ENCODE assay signal across 9 mouse cellular contexts in genomic region chr5:116116567-116116966, GRCm38 (mm10). TPM values are rescaled to one million over a fixed set of nuclear protein-coding genes. Genes with fewer than 3 reads are reported as not detected.
A peak's percentile ranks its signal among the peaks of the same experiment; 100 is the strongest.
DNase-seq lines count a peak whose midpoint lies in the region; ATAC-seq and TF ChIP-seq lines count a peak whose summit lies in the region.
"Had no signal": no experiment of that assay in that cellular context is flagged by ENCODE, and none has a peak within 500 bp of the region (broad histone marks: within the 10 kb centered on the region; RNA-seq: fewer than 3 reads in every experiment).

No protein-coding gene starts in this region.

- DNase-seq in intestine, embryonic 14.5 days (ENCODE audit: low spot score), result peak; percentile 79
- peak; percentile 2 for DNase-seq in CH12.LX (ENCODE audit: extremely low read depth)
- DNase-seq in adrenal gland, postnatal 4 days (ENCODE audit: low spot score in 2 of 2), result peak; percentile 12 to 14
- DNase-seq in embryonic facial prominence, embryonic 14.5 days (ENCODE audit: low spot score), result peak; percentile 13
- peak; percentile 7 to 38 for DNase-seq in left cerebral cortex, adult 18-20 months (ENCODE audit: low spot score in 2 of 2)
- DNase-seq in naive thymus-derived CD4-positive, alpha-beta T cell, adult 2 months (ENCODE audit: low read depth), result peak; percentile 82

- H3K9ac ChIP-seq in intestine, embryonic 14.5 days (ENCODE audit: low read length), result no peak overlapping the region
- H3K9ac ChIP-seq in intestine, embryonic 16.5 days (ENCODE audit: low read depth, low read length), result no peak overlapping the region
- H3K9ac ChIP-seq in CH12.LX (ENCODE audit: insufficient read depth, low read depth), result no peak overlapping the region
- H3K9ac ChIP-seq in embryonic facial prominence, embryonic 14.5 days (ENCODE audit: low read depth, low read length), result no peak overlapping the region

- no peak overlapping the region for H3K4me2 ChIP-seq in intestine, embryonic 14.5 days (ENCODE audit: low read length)
- no peak overlapping the region for H3K4me2 ChIP-seq in intestine, embryonic 16.5 days (ENCODE audit: low read depth, low read length)
- H3K4me2 ChIP-seq in CH12.LX (ENCODE audit: insufficient read depth, low read depth, poor library complexity, severe bottlenecking), result no peak overlapping the region
- H3K4me2 ChIP-seq in embryonic facial prominence, embryonic 14.5 days (ENCODE audit: low read depth, low read length), result no peak overlapping the region

- TF ChIP-seq RAD21 in CH12.LX (IDR thresholded peaks at IDR 0.05; ENCODE audit: low read depth, low read length), result no peak; the same call in 1 of the 2 replicates

- H3K36me3 ChIP-seq in intestine, embryonic 14.5 days (ENCODE audit: control insufficient read depth, insufficient read depth, low read length), result no peaks in the 10 kb centered on the region
- H3K36me3 ChIP-seq in intestine, embryonic 16.5 days (ENCODE audit: control insufficient read depth, insufficient read depth, low read length), result no peaks in the 10 kb centered on the region
- H3K36me3 ChIP-seq in CH12.LX (replicated peaks in 1 of 2; ENCODE audit: control insufficient read depth in 1 of 2, insufficient read depth in 1 of 2, low read length in 1 of 2), result no peaks in the 10 kb centered on the region
- H3K36me3 ChIP-seq in embryonic facial prominence, embryonic 14.5 days (ENCODE audit: control insufficient read depth, insufficient read depth, low read length), result no peaks in the 10 kb centered on the region

- H3K4me1 ChIP-seq in intestine, embryonic 14.5 days (replicated peaks; ENCODE audit: control insufficient read depth, insufficient read depth, low read length), result no peaks in the 10 kb centered on the region
- H3K4me1 ChIP-seq in intestine, embryonic 16.5 days (ENCODE audit: control insufficient read depth, insufficient read depth, low read length), result no peaks in the 10 kb centered on the region
- H3K4me1 ChIP-seq in CH12.LX (ENCODE audit: control insufficient read depth in 1 of 2, insufficient read depth in 2 of 2), result no peaks in the 10 kb centered on the region
- no peaks in the 10 kb centered on the region; the same call in 1 of the 2 replicates for H3K4me1 ChIP-seq in embryonic facial prominence, embryonic 14.5 days (ENCODE audit: control insufficient read depth, insufficient read depth, low read length)

- peak in 1 of 2 experiments; percentile 82; a peak in 3 of 4 replicates for TF ChIP-seq CTCF in CH12.LX (conservative IDR thresholded peaks at IDR 0.05 in 1 of 2, IDR thresholded peaks at IDR 0.05 in 1 of 2; ENCODE audit: low read depth in 2 of 2, low read length in 2 of 2)

- in situ Hi-C loops in CH12.LX (cut with MboI; ENCODE audit: low pct_ligation_motif_present, low pct_unique_long_range_greater_than_20kb, low sequenced_read_pairs), result loop anchor here (25.0 kb wide), 1 partner anchor 946 kb away; no protein-coding TSS in a partner anchor

- H3K27ac ChIP-seq in intestine, embryonic 14.5 days (ENCODE audit: low read depth), result no peak overlapping the region
- H3K27ac ChIP-seq in intestine, embryonic 16.5 days (ENCODE audit: low read length), result no peak overlapping the region
- no peak overlapping the region for H3K27ac ChIP-seq in CH12.LX (ENCODE audit: insufficient read depth, low read depth)
- H3K27ac ChIP-seq in embryonic facial prominence, embryonic 14.5 days (replicated peaks; ENCODE audit: low read depth, low read length), result no peak overlapping the region

- H3K27me3 ChIP-seq in intestine, embryonic 14.5 days (replicated peaks; ENCODE audit: control insufficient read depth, insufficient read depth, low read length), result no peaks in the 10 kb centered on the region
- H3K27me3 ChIP-seq in intestine, embryonic 16.5 days (replicated peaks; ENCODE audit: control insufficient read depth, insufficient read depth, low read length), result no peaks in the 10 kb centered on the region
- no peaks in the 10 kb centered on the region for H3K27me3 ChIP-seq in CH12.LX (replicated peaks)
- H3K27me3 ChIP-seq in embryonic facial prominence, embryonic 14.5 days (replicated peaks; ENCODE audit: control insufficient read depth, insufficient read depth, low read length), result no peaks in the 10 kb centered on the region

- H3K9me3 ChIP-seq in intestine, embryonic 14.5 days (ENCODE audit: control insufficient read depth, low read length), result no peaks in the 10 kb centered on the region
- H3K9me3 ChIP-seq in intestine, embryonic 16.5 days (ENCODE audit: control insufficient read depth, low read length), result no peaks in the 10 kb centered on the region
- peaks cover 74% of the 10 kb centered on the region for H3K9me3 ChIP-seq in CH12.LX (replicated peaks; ENCODE audit: low read length)
- H3K9me3 ChIP-seq in embryonic facial prominence, embryonic 14.5 days (ENCODE audit: control insufficient read depth, low read length), result no peaks in the 10 kb centered on the region

- TF ChIP-seq POLR2A in CH12.LX (IDR thresholded peaks at IDR 0.05; ENCODE audit: low read depth, low read length), result no peak

- TF ChIP-seq EP300 in CH12.LX (IDR thresholded peaks at IDR 0.05; ENCODE audit: low read length), result no peak

- no peaks in the 10 kb centered on the region for H3K79me2 ChIP-seq in CH12.LX (replicated peaks; ENCODE audit: control insufficient read depth, extremely low read depth, insufficient read depth, poor library complexity, severe bottlenecking)

- 35% methylated on average over 9 of the region's 9 CpGs for WGBS in intestine, embryonic 14.5 days
- 40% methylated on average over 9 of the region's 9 CpGs for WGBS in intestine, embryonic 16.5 days
- 44% methylated on average over 9 of the region's 9 CpGs for WGBS in embryonic facial prominence, embryonic 14.5 days

- ATAC-seq in intestine, embryonic 14.5 days (replicated peaks; ENCODE audit: low FRiP score, low TSS enrichment, low read depth), result no peak
- ATAC-seq in intestine, embryonic 16.5 days, result no peak
- no peak for ATAC-seq in embryonic facial prominence, embryonic 14.5 days (ENCODE audit: low read depth)
- no peak for ATAC-seq in activated CD4-positive, CD25-positive, alpha-beta regulatory T cell, adult 4 months

- H3K4me3 ChIP-seq in intestine, embryonic 14.5 days (ENCODE audit: low read depth, low read length), result no peak overlapping the region
- no peak overlapping the region for H3K4me3 ChIP-seq in intestine, embryonic 16.5 days (ENCODE audit: low read length)
- H3K4me3 ChIP-seq in CH12.LX (replicated peaks in 1 of 3; ENCODE audit: low read depth in 2 of 3, low read length in 2 of 3, poor library complexity in 1 of 3), result no peak overlapping the region
- H3K4me3 ChIP-seq in embryonic facial prominence, embryonic 14.5 days (ENCODE audit: low read depth, low read length), result no peak overlapping the region

- dilution Hi-C loops in CH12.LX (cut with MboI; ENCODE audit: extremely low pct_ligation_motif_present, extremely low pct_unique_long_range_greater_than_20kb, low sequenced_read_pairs), result no loop called here

TF ChIP-seq in CH12.LX, 34 proteins besides CTCF, POLR2A, EP300 and RAD21:
- no peak for TF ChIP-seq E2F4 (IDR thresholded peaks at IDR 0.05; ENCODE audit: insufficient replicate concordance, low read depth, low read length)
- no peak for TF ChIP-seq USF1 (IDR thresholded peaks at IDR 0.05; ENCODE audit: low read depth, low read length)
- TF ChIP-seq MAFK (IDR thresholded peaks at IDR 0.05; ENCODE audit: insufficient replicate concordance, low read length), result no peak
- no peak for TF ChIP-seq ZC3H11A (IDR thresholded peaks at IDR 0.05; ENCODE audit: low read depth, low read length)
- TF ChIP-seq KAT2A (IDR thresholded peaks at IDR 0.05; ENCODE audit: insufficient replicate concordance, low read length), result no peak
- TF ChIP-seq ETS1 (conservative IDR thresholded peaks at IDR 0.05; ENCODE audit: low read depth, low read length), result no peak
- no peak for TF ChIP-seq IRF4 (IDR thresholded peaks at IDR 0.05; ENCODE audit: low read depth, low read length)
- no peak for TF ChIP-seq TCF12 (IDR thresholded peaks at IDR 0.05; ENCODE audit: low read depth, low read length)
- TF ChIP-seq POLR2AphosphoS2 (IDR thresholded peaks at IDR 0.05; ENCODE audit: low read depth, low read length), result no peak
- TF ChIP-seq USF2 (conservative IDR thresholded peaks at IDR 0.05; ENCODE audit: low read depth, low read length), result no peak
- no peak for TF ChIP-seq RCOR1 (conservative IDR thresholded peaks at IDR 0.05; ENCODE audit: low read depth, low read length)
- TF ChIP-seq MXI1 (IDR thresholded peaks at IDR 0.05; ENCODE audit: low read depth, low read length), result no peak
- no peak for TF ChIP-seq ZKSCAN1 (IDR thresholded peaks at IDR 0.05; ENCODE audit: borderline replicate concordance, low read depth, low read length)
- no peak for TF ChIP-seq JUND (conservative IDR thresholded peaks at IDR 0.05; ENCODE audit: low read depth, low read length)

RNA-seq across cellular contexts. Expression of gene Tmem233, which starts 33.5 kb away (rescaled TPM):
- polyA plus RNA-seq in intestine, embryonic 14.5 days (2014; fragmentation: Nextera tagmentation; extraction: Ambion mirVana), result not detected in 2 replicates
- polyA plus RNA-seq in intestine, embryonic 16.5 days (2015; fragmentation: Nextera tagmentation; extraction: Ambion mirVana), result not detected in 2 replicates
- total RNA-seq in CH12.LX (2012; rRNA removed) (not detected in 2 replicates), CH12.LX (2014; rRNA removed) (not detected in 2 replicates)
- not detected in 2 replicates for polyA plus RNA-seq in CH12.LX (2012; ENCODE audit: insufficient read length, low read depth)
- 1 to 10 TPM in 1 of 2 experiments, under 1 TPM in 1; 0.14 to 1.1 TPM for total RNA-seq in adrenal gland, postnatal 4 days (2021)
- polyA plus RNA-seq in embryonic facial prominence, embryonic 14.5 days (2014; fragmentation: Nextera tagmentation; extraction: Ambion mirVana), result 0.10 and 0.26 TPM in 2 replicates
- total RNA-seq in left cerebral cortex, adult 18-20 months (2021), result not detected
- not detected for polyA plus RNA-seq in activated CD4-positive, CD25-positive, alpha-beta regulatory T cell, adult 4 months (2017; shearing (Covaris generic))
- polyA plus RNA-seq: liver, embryonic 16.5 days had no signal

Comparison
In these comparisons a context has a peak if more than half of its experiments do, and no peak if none do; other contexts are left out.
1. DNase-seq: peak in every context shown above with its lines; median percentile 82 in naive thymus-derived CD4-positive, alpha-beta T cell, adult 2 months; 79 in intestine, embryonic 14.5 days; 22 in left cerebral cortex, adult 18-20 months; 13 in adrenal gland, postnatal 4 days; 13 in embryonic facial prominence, embryonic 14.5 days; 2 in CH12.LX.